Mouse (Mus musculus): ENCODE results near the gene Olfr1130. TPM values are rescaled to one million over a fixed set of nuclear protein-coding genes. Genes with fewer than 3 reads are reported as not detected.
"Not testable (repeated sequence)": the region's sequence is repeated elsewhere in the genome, so short reads cannot be mapped to it uniquely, and the experiment has no call there.

Olfr1130 gene
- not detected in 2 replicates for polyA plus RNA-seq (2016; fragmentation: Nextera tagmentation; extraction: Ambion mirVana)

GRCm38 (mm10) chr2:87605912-87606311 is at the start of gene Olfr1130:
Olfr1130 (plus strand) TSS chr2:87606212.
- not testable (repeated sequence) for H3K4me2 ChIP-seq; H3K4me1 ChIP-seq (replicated peaks); H3K4me3 ChIP-seq (replicated peaks); H3K36me3 ChIP-seq; H3K9ac ChIP-seq (replicated peaks); H3K27ac ChIP-seq; H3K9me3 ChIP-seq; H3K27me3 ChIP-seq; ATAC-seq (ENCODE audit: insufficient number of reproducible peaks, insufficient read depth, low FRiP score, low TSS enrichment, low read depth)

GRCm38 (mm10) chr2:87573602-87574001 is 32.4 kb upstream of the Olfr1130 start, which contains the start of gene Olfr1129:
Olfr1129 (plus strand) TSS chr2:87573902.
- H3K27me3 ChIP-seq; H3K36me3 ChIP-seq; ATAC-seq (ENCODE audit: insufficient number of reproducible peaks, insufficient read depth, low FRiP score, low TSS enrichment, low read depth); H3K4me1 ChIP-seq (replicated peaks); H3K4me3 ChIP-seq (replicated peaks); H3K9ac ChIP-seq (replicated peaks); H3K27ac ChIP-seq; H3K4me2 ChIP-seq; H3K9me3 ChIP-seq: not testable (repeated sequence)
- WGBS = 72% methylated on average over 1 of the region's 1 CpGs

DNA sequence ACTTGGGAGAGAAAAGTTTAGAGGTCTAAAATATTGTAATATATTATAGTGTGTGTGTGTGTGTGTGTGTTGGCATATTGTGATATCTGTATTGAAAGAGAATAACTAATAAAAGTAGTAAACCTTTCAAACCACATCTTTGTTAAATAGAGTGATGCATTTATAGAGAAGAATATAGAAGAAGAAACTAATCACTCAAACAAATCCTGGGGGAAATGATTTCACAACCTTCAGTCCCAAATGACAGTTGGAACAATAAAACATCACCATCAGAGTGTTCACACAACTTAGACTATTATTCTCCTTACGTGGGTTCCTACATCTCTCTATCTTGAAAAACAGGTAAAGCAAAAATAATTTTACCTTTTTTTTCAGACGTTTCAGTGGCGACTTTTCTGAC is 20.8 kb downstream of the Olfr1130 start, which contains the start of gene Olfr1131:
TSS of gene Olfr1131 (plus strand) at position 301 of the 400 bp plus-strand sequence.
- Histone ChIP-seq H3K4me2 (no peak within 1 kb of the TSS), H3K4me3 (replicated peaks) (no peak within 1 kb of the TSS), H3K36me3 (no peaks in the 10 kb centered on the region), H3K9ac (replicated peaks) (no peak within 1 kb of the TSS), H3K27ac (no peak within 1 kb of the TSS), H3K4me1 (replicated peaks) (no peaks in the 10 kb centered on the region), H3K27me3 (no peaks in the 10 kb centered on the region), H3K9me3 (no peaks in the 10 kb centered on the region)
- 68% methylated on average over 3 of the region's 3 CpGs for WGBS
- ATAC-seq (ENCODE audit: insufficient number of reproducible peaks, insufficient read depth, low FRiP score, low TSS enrichment, low read depth) = no peak

DNA sequence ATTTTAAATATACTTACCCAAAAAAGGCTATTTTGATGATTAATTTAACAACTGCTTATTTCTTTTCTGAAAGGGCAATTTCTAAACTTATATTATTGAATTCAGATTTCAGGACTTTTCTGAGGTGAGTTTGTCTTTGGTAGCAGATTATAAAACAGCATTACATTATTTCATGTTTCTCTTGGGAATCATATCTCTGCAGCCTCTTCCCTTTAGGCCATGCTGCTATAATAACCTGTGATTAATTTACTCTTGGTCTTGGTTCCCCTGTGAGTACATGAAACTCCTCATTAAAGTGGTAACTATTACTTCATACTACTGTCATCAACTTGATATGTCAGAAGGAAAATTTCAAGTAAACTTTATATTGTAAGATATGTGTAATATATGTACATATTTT is 31.4 kb downstream of the Olfr1130 start, which contains the start of gene Olfr1132:
TSS of gene Olfr1132 (minus strand) at position 101 of the 400 bp plus-strand sequence.
- no peaks in the 10 kb centered on the region for H3K36me3 ChIP-seq
- no peak within 1 kb of the TSS for H3K9ac ChIP-seq (replicated peaks)
- H3K4me3 ChIP-seq (replicated peaks) = no peak within 1 kb of the TSS
- no peaks in the 10 kb centered on the region for H3K4me1 ChIP-seq (replicated peaks)
- no peaks in the 10 kb centered on the region for H3K9me3 ChIP-seq
- no peaks in the 10 kb centered on the region for H3K27me3 ChIP-seq
- no peak within 1 kb of the TSS for H3K4me2 ChIP-seq
- no peak for ATAC-seq (ENCODE audit: insufficient number of reproducible peaks, insufficient read depth, low FRiP score, low TSS enrichment, low read depth)
- H3K27ac ChIP-seq = no peak within 1 kb of the TSS

GRCm38 (mm10) chr2:87642441-87642840 is 36.4 kb downstream of the Olfr1130 start:
- Histone ChIP-seq H3K4me1 (replicated peaks) (no peaks in the 10 kb centered on the region), H3K36me3 (no peaks in the 10 kb centered on the region), H3K4me2 (no peak overlapping the region), H3K9ac (replicated peaks) (no peak overlapping the region), H3K27me3 (no peaks in the 10 kb centered on the region), H3K9me3 (no peaks in the 10 kb centered on the region), H3K27ac (no peak overlapping the region), H3K4me3 (replicated peaks) (no peak overlapping the region)
- no peak for ATAC-seq (ENCODE audit: insufficient number of reproducible peaks, insufficient read depth, low FRiP score, low TSS enrichment, low read depth)

DNA sequence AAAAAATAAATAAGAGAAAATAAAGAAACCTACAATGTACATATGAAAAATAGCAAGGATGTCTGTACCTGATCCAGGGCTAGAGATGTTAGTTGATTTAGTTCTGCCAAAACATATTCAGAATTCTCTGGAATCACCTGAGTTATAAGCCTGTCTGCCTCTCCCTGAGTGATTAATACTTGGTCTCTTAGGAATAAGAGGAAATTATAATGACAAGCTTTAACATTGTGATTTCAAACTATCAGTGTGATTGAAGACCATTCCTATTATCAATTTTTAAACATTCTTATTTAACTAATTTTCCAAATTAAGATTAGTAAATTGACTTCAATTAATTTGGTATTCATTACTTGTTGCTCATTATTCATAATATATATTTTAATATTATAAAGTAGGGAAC is 41.3 kb downstream of the Olfr1130 start, which contains the start of gene Olfr1133:
TSS of gene Olfr1133 (minus strand) at position 101 of the 400 bp plus-strand sequence.
- Histone ChIP-seq H3K27me3 (no peaks in the 10 kb centered on the region), H3K4me1 (replicated peaks) (no peaks in the 10 kb centered on the region), H3K36me3 (no peaks in the 10 kb centered on the region), H3K9me3 (no peaks in the 10 kb centered on the region), H3K9ac (replicated peaks) (no peak within 1 kb of the TSS), H3K27ac (no peak within 1 kb of the TSS), H3K4me3 (replicated peaks) (no peak within 1 kb of the TSS), H3K4me2 (no peak within 1 kb of the TSS)
- no peak for ATAC-seq (ENCODE audit: insufficient number of reproducible peaks, insufficient read depth, low FRiP score, low TSS enrichment, low read depth)

DNA sequence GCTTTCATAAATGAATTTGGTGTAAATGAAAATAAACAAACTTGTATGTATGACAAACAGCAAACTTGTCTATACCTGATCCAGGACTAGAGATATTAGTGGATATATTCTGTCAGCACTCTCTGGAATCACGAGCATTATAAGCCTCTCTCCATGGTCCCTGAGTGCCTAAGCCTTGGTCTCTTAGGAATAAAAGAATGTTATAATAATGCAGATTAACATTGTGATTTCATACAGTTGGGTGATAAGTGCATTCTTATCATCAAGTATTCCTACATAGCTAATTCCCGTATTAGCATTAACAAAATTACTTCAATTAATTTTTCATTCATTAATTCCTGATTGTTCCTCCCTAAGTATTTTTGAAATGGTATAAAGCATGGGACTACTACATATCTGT is 52.3 kb downstream of the Olfr1130 start, which contains the start of gene Olfr1134:
TSS of gene Olfr1134 (minus strand) at position 101 of the 400 bp plus-strand sequence.
- H3K4me1 ChIP-seq (replicated peaks) = no peaks in the 10 kb centered on the region
- no peak within 1 kb of the TSS for H3K4me2 ChIP-seq
- ATAC-seq (ENCODE audit: insufficient number of reproducible peaks, insufficient read depth, low FRiP score, low TSS enrichment, low read depth) = no peak
- H3K9ac ChIP-seq (replicated peaks) = no peak within 1 kb of the TSS
- no peak within 1 kb of the TSS for H3K27ac ChIP-seq
- no peak within 1 kb of the TSS for H3K4me3 ChIP-seq (replicated peaks)
- no peaks in the 10 kb centered on the region for H3K27me3 ChIP-seq
- H3K9me3 ChIP-seq = no peaks in the 10 kb centered on the region
- no peaks in the 10 kb centered on the region for H3K36me3 ChIP-seq
- 83% methylated on average over 2 of the region's 2 CpGs for WGBS

Other genes with a start within 250 kb of the Olfr1130 start
- not detected in 2 replicates for gene Olfr1121, start 236.3 kb upstream of the Olfr1130 start, polyA plus RNA-seq (2016; fragmentation: Nextera tagmentation; extraction: Ambion mirVana)
- gene Olfr1122, start 220.4 kb upstream of the Olfr1130 start, polyA plus RNA-seq (2016; fragmentation: Nextera tagmentation; extraction: Ambion mirVana) = not detected in 2 replicates
- not detected in 2 replicates for gene Olfr1123, start 189.6 kb upstream of the Olfr1130 start, polyA plus RNA-seq (2016; fragmentation: Nextera tagmentation; extraction: Ambion mirVana)
- gene Olfr1124, start 175.9 kb upstream of the Olfr1130 start, polyA plus RNA-seq (2016; fragmentation: Nextera tagmentation; extraction: Ambion mirVana) = 0.08 and 0.09 TPM in 2 replicates
- not detected in 2 replicates for gene Olfr1126, start 152.2 kb upstream of the Olfr1130 start, polyA plus RNA-seq (2016; fragmentation: Nextera tagmentation; extraction: Ambion mirVana)
- gene Pramel7, start 109.1 kb upstream of the Olfr1130 start, polyA plus RNA-seq (2016; fragmentation: Nextera tagmentation; extraction: Ambion mirVana) = not detected in 2 replicates
- gene Pramel6, start 99.6 kb upstream of the Olfr1130 start, polyA plus RNA-seq (2016; fragmentation: Nextera tagmentation; extraction: Ambion mirVana) = not detected in 2 replicates
- gene Olfr153, start 74.4 kb upstream of the Olfr1130 start, polyA plus RNA-seq (2016; fragmentation: Nextera tagmentation; extraction: Ambion mirVana) = not detected in 2 replicates
- not detected in 2 replicates for gene Olfr1128, start 60.7 kb upstream of the Olfr1130 start, polyA plus RNA-seq (2016; fragmentation: Nextera tagmentation; extraction: Ambion mirVana)
- not detected in 2 replicates for gene Olfr1129, start 32.3 kb upstream of the Olfr1130 start, polyA plus RNA-seq (2016; fragmentation: Nextera tagmentation; extraction: Ambion mirVana)
- not detected in 2 replicates for gene Olfr1131, start 20.9 kb downstream of the Olfr1130 start, polyA plus RNA-seq (2016; fragmentation: Nextera tagmentation; extraction: Ambion mirVana)
- gene Olfr1132, start 31.3 kb downstream of the Olfr1130 start, polyA plus RNA-seq (2016; fragmentation: Nextera tagmentation; extraction: Ambion mirVana) = not detected in 2 replicates
- not detected in 2 replicates for gene Olfr1133, start 41.2 kb downstream of the Olfr1130 start, polyA plus RNA-seq (2016; fragmentation: Nextera tagmentation; extraction: Ambion mirVana)
- not detected in 2 replicates for gene Olfr1134, start 52.2 kb downstream of the Olfr1130 start, polyA plus RNA-seq (2016; fragmentation: Nextera tagmentation; extraction: Ambion mirVana)
- not detected in 2 replicates for gene Olfr1135, start 67.5 kb downstream of the Olfr1130 start, polyA plus RNA-seq (2016; fragmentation: Nextera tagmentation; extraction: Ambion mirVana)
- not detected in 2 replicates for gene Olfr1136, start 87.7 kb downstream of the Olfr1130 start, polyA plus RNA-seq (2016; fragmentation: Nextera tagmentation; extraction: Ambion mirVana)
- gene Olfr1137, start 107.0 kb downstream of the Olfr1130 start, polyA plus RNA-seq (2016; fragmentation: Nextera tagmentation; extraction: Ambion mirVana) = not detected in 2 replicates
- gene Olfr1138, start 133.8 kb downstream of the Olfr1130 start, polyA plus RNA-seq (2016; fragmentation: Nextera tagmentation; extraction: Ambion mirVana) = not detected in 2 replicates
- not detected in 2 replicates for gene Olfr1140, start 137.5 kb downstream of the Olfr1130 start, polyA plus RNA-seq (2016; fragmentation: Nextera tagmentation; extraction: Ambion mirVana)
- not detected in 2 replicates for gene Olfr1141, start 147.8 kb downstream of the Olfr1130 start, polyA plus RNA-seq (2016; fragmentation: Nextera tagmentation; extraction: Ambion mirVana)
- gene Olfr152, start 173.3 kb downstream of the Olfr1130 start, polyA plus RNA-seq (2016; fragmentation: Nextera tagmentation; extraction: Ambion mirVana) = not detected in 2 replicates
- gene Olfr1143, start 194.4 kb downstream of the Olfr1130 start, polyA plus RNA-seq (2016; fragmentation: Nextera tagmentation; extraction: Ambion mirVana) = not detected in 2 replicates
- gene Olfr1145, start 203.6 kb downstream of the Olfr1130 start, polyA plus RNA-seq (2016; fragmentation: Nextera tagmentation; extraction: Ambion mirVana) = not detected in 2 replicates
- gene Olfr1148, start 224.3 kb downstream of the Olfr1130 start, polyA plus RNA-seq (2016; fragmentation: Nextera tagmentation; extraction: Ambion mirVana) = not detected in 2 replicates
- not detected in 2 replicates for gene Olfr1150-ps1, start 237.8 kb downstream of the Olfr1130 start, polyA plus RNA-seq (2016; fragmentation: Nextera tagmentation; extraction: Ambion mirVana)
- not detected in 2 replicates for gene Olfr1151, start 249.7 kb downstream of the Olfr1130 start, polyA plus RNA-seq (2016; fragmentation: Nextera tagmentation; extraction: Ambion mirVana)

All from limb, embryonic 12.5 days (tissue).